Mouse (Mus musculus) forebrain, embryonic 16.5 days (tissue): ENCODE data around the gene Ap1ar. TPM values are rescaled to one million over a fixed set of nuclear protein-coding genes. Genes with fewer than 3 reads are reported as not detected.

Experiments
- ATAC-seq: fragments of 200-750 bp; cut with Nextera tagmentation; 2 replicates; pipeline ENCODE4 v1.8.0; 2017; ENCODE audit warnings: mild to moderate bottlenecking, moderate library complexity
- H3K27ac ChIP-seq: fragments of 300-500 bp; sonication (generic); 2 replicates; pipeline ENCODE4 v1.5.1; 2014; ENCODE audit warnings: low read length, control low read depth
- H3K27me3 ChIP-seq: fragments of 300-500 bp; sonication (generic); replicated peaks from 2 replicates; pipeline ENCODE4 v1.6.1; 2014; ENCODE audit warnings: low read length; ENCODE audit not compliant: control insufficient read depth, insufficient read depth
- H3K36me3 ChIP-seq: fragments of 300-500 bp; sonication (generic); 2 replicates; pipeline ENCODE4 v1.6.1; 2014; ENCODE audit not compliant: control insufficient read depth, insufficient read depth
- H3K4me1 ChIP-seq: fragments of 300-500 bp; sonication (generic); replicated peaks from 2 replicates; pipeline ENCODE4 v1.6.1; 2014; ENCODE audit warnings: low read length; ENCODE audit not compliant: control insufficient read depth, insufficient read depth
- H3K4me2 ChIP-seq: fragments of 300-500 bp; sonication (generic); 2 replicates; pipeline ENCODE4 v1.6.1; 2014; ENCODE audit warnings: mild to moderate bottlenecking, low read length, control low read depth
- H3K4me3 ChIP-seq: fragments of 300-500 bp; sonication (generic); replicated peaks from 2 replicates; pipeline ENCODE4 v1.5.1; 2014; ENCODE audit warnings: mild to moderate bottlenecking, low read length, control low read depth
- H3K9ac ChIP-seq: fragments of 300-500 bp; sonication (generic); replicated peaks from 2 replicates; pipeline ENCODE4 v1.6.1; 2014; ENCODE audit warnings: low read depth, low read length, control low read depth
- H3K9me3 ChIP-seq: fragments of 300-500 bp; sonication (generic); 2 replicates; pipeline ENCODE4 v1.6.1; 2016; ENCODE audit warnings: low read length; ENCODE audit not compliant: control insufficient read depth
- WGBS: fragments of 180-500 bp; shearing (Covaris S2); extraction: QIAGEN DNeasy Blood & Tissue Kit; methylation state at CpG from one replicate; pipeline ENCODE4 v1.1.7; 2014; 5-methylcytosine and 5-hydroxymethylcytosine counted together
- polyA plus RNA-seq: library from polyadenylated mRNA; unstranded; fragments of >200 nt; fragmentation: Nextera tagmentation; extraction: Ambion mirVana; gene quantifications from 2 replicates; pipeline ENCODE4 v1.2.1, GENCODE M21; 2015

The Ap1ar gene
- polyA plus RNA-seq, 1 experiment from 2014 or later: 83.0 TPM

GRCm38 (mm10) chr3:127807846-127808245 lies 29.5 kb downstream of the Ap1ar start:
- WGBS: 25% methylated on average over 5 of the region's 5 CpGs
- H3K27ac ChIP-seq: no peak overlapping the region
- ATAC-seq: no peak
- H3K9me3 ChIP-seq: no peaks in the 10 kb centered on the region
- H3K4me1 ChIP-seq: no peaks in the 10 kb centered on the region
- peaks cover 13% of the 10 kb centered on the region for H3K36me3 ChIP-seq
- no peaks in the 10 kb centered on the region for H3K27me3 ChIP-seq
- no peak overlapping the region for H3K4me3 ChIP-seq
- H3K4me2 ChIP-seq: no peak overlapping the region
- no peak overlapping the region for H3K9ac ChIP-seq

GRCm38 (mm10) chr3:127805991-127806390 lies 31.3 kb downstream of the Ap1ar start:
- no peak overlapping the region for H3K27ac ChIP-seq
- H3K9ac ChIP-seq: no peak overlapping the region
- WGBS: 93% methylated on average over 6 of the region's 6 CpGs
- H3K4me1 ChIP-seq: no peaks in the 10 kb centered on the region
- H3K36me3 ChIP-seq: peaks cover 10% of the 10 kb centered on the region
- no peaks in the 10 kb centered on the region for H3K9me3 ChIP-seq
- no peaks in the 10 kb centered on the region for H3K27me3 ChIP-seq
- no peak for ATAC-seq
- no peak overlapping the region for H3K4me2 ChIP-seq
- no peak overlapping the region for H3K4me3 ChIP-seq

GRCm38 (mm10) chr3:127805071-127805470 lies 32.3 kb downstream of the Ap1ar start:
- Histone ChIP-seq H3K9me3 (no peaks in the 10 kb centered on the region), H3K36me3 (peaks cover 7% of the 10 kb centered on the region), H3K27me3 (no peaks in the 10 kb centered on the region), H3K27ac (no peak overlapping the region), H3K4me2 (no peak overlapping the region), H3K4me3 (no peak overlapping the region), H3K9ac (no peak overlapping the region), H3K4me1 (no peaks in the 10 kb centered on the region)
- no peak for ATAC-seq
- WGBS: 66% methylated on average over 12 of the region's 12 CpGs

GRCm38 (mm10) chr3:127804439-127804838 lies 32.9 kb downstream of the Ap1ar start:
- Histone ChIP-seq H3K4me3 (no peak overlapping the region), H3K9ac (no peak overlapping the region), H3K36me3 (peaks cover 5% of the 10 kb centered on the region; the same call in 1 of the 2 replicates), H3K9me3 (no peaks in the 10 kb centered on the region), H3K4me2 (no peak overlapping the region), H3K27ac (no peak overlapping the region), H3K27me3 (no peaks in the 10 kb centered on the region), H3K4me1 (no peaks in the 10 kb centered on the region)
- no peak for ATAC-seq
- 89% methylated on average over 4 of the region's 4 CpGs for WGBS

- Histone ChIP-seq H3K27ac (no peak overlapping the region), H3K27me3 (no peaks in the 10 kb centered on the region), H3K36me3 (no peaks in the 10 kb centered on the region), H3K9ac (no peak overlapping the region), H3K4me1 (no peaks in the 10 kb centered on the region), H3K4me3 (no peak overlapping the region), H3K4me2 (no peak overlapping the region), H3K9me3 (no peaks in the 10 kb centered on the region)
- WGBS: 30% methylated on average over 8 of the region's 8 CpGs
- ATAC-seq: no peak
These were observed 34.5 kb downstream of the Ap1ar start for GRCm38 (mm10) chr3:127802814-127803213.

GRCm38 (mm10) chr3:127801162-127801561 lies 36.2 kb downstream of the Ap1ar start:
- no peak overlapping the region for H3K27ac ChIP-seq
- no peaks in the 10 kb centered on the region for H3K36me3 ChIP-seq
- H3K4me3 ChIP-seq: no peak overlapping the region
- 92% methylated on average over 8 of the region's 8 CpGs for WGBS
- no peaks in the 10 kb centered on the region for H3K27me3 ChIP-seq
- H3K4me2 ChIP-seq: no peak overlapping the region
- no peak overlapping the region for H3K9ac ChIP-seq
- H3K4me1 ChIP-seq: no peaks in the 10 kb centered on the region
- ATAC-seq: no peak
- no peaks in the 10 kb centered on the region for H3K9me3 ChIP-seq

GRCm38 (mm10) chr3:127796271-127796670 lies 41.1 kb downstream of the Ap1ar start:
- no peaks in the 10 kb centered on the region for H3K36me3 ChIP-seq
- ATAC-seq: no peak
- no peaks in the 10 kb centered on the region for H3K27me3 ChIP-seq
- H3K4me3 ChIP-seq: no peak overlapping the region
- H3K9ac ChIP-seq: no peak overlapping the region
- H3K4me2 ChIP-seq: no peak overlapping the region
- no peaks in the 10 kb centered on the region for H3K9me3 ChIP-seq
- H3K27ac ChIP-seq: no peak overlapping the region
- no peaks in the 10 kb centered on the region; the same call in 1 of the 2 replicates for H3K4me1 ChIP-seq
- WGBS: 93% methylated on average over 7 of the region's 7 CpGs

- H3K27ac ChIP-seq: no peak overlapping the region
- H3K4me1 ChIP-seq: peaks cover under 1% of the 10 kb centered on the region; the same call in 1 of the 2 replicates
- no peak overlapping the region for H3K4me2 ChIP-seq
- no peaks in the 10 kb centered on the region for H3K36me3 ChIP-seq
- ATAC-seq: no peak
- H3K9ac ChIP-seq: no peak overlapping the region
- H3K9me3 ChIP-seq: no peaks in the 10 kb centered on the region
- H3K4me3 ChIP-seq: no peak overlapping the region
- WGBS: 98% methylated on average over 3 of the region's 3 CpGs
- no peaks in the 10 kb centered on the region for H3K27me3 ChIP-seq
These were observed 41.6 kb downstream of the Ap1ar start for GRCm38 (mm10) chr3:127795762-127796161.

- no peaks in the 10 kb centered on the region for H3K36me3 ChIP-seq
These were observed 44.3 kb downstream of the Ap1ar start for GRCm38 (mm10) chr3:127793022-127793421.

More at GRCm38 (mm10) chr3:127793022-127793421, 44.3 kb downstream of the Ap1ar start:
- Histone ChIP-seq H3K4me2 (no peak overlapping the region), H3K9ac (no peak overlapping the region), H3K9me3 (no peaks in the 10 kb centered on the region), H3K4me1 (peaks cover 12% of the 10 kb centered on the region), H3K4me3 (no peak overlapping the region), H3K27ac (no peak overlapping the region), H3K27me3 (peaks cover 7% of the 10 kb centered on the region; the same call in 1 of the 2 replicates)
- 70% methylated on average over 7 of the region's 7 CpGs for WGBS
- ATAC-seq: no peak
